Mouse (Mus musculus) NIH3T3 (cell line): ENCODE data around the gene Nme7.
A peak's percentile ranks its signal among the peaks of the same experiment; 100 is the strongest.

Experiments used
- DNase-seq: peaks from one replicate; pipeline ENCODE4 v3.0.0-alpha.2; 2012; ENCODE audit warnings: low read depth

Gene Nme7

GRCm38 (mm10) chr1:164434049-164434448 lies 130.1 kb downstream of the Nme7 start:
- DNase-seq = no peak

- DNase-seq = no peak
Measured at GRCm38 (mm10) chr1:164436749-164437148, 132.8 kb downstream of the Nme7 start.

- DNase-seq = no peak
Measured at GRCm38 (mm10) chr1:164440230-164440629, 136.3 kb downstream of the Nme7 start.

GRCm38 (mm10) chr1:164440708-164441407 lies 136.9 kb downstream of the Nme7 start:
- no peak for DNase-seq

GRCm38 (mm10) chr1:164441408-164441974 lies 137.6 kb downstream of the Nme7 start:
- no peak for DNase-seq

GRCm38 (mm10) chr1:164445620-164446162 lies 141.8 kb downstream of the Nme7 start:
- no peak for DNase-seq

GRCm38 (mm10) chr1:164446535-164446934 lies 142.6 kb downstream of the Nme7 start:
- DNase-seq = no peak

- DNase-seq = no peak
Measured at GRCm38 (mm10) chr1:164447521-164447920, 143.6 kb downstream of the Nme7 start.

- no peak for DNase-seq
Measured at GRCm38 (mm10) chr1:164449626-164450025, 145.7 kb downstream of the Nme7 start.

- no peak for DNase-seq
Measured at GRCm38 (mm10) chr1:164450231-164450630, 146.3 kb downstream of the Nme7 start.

GRCm38 (mm10) chr1:164450644-164451043 lies 146.7 kb downstream of the Nme7 start:
- DNase-seq = no peak

- DNase-seq = peak; percentile 41
Measured at GRCm38 (mm10) chr1:164451346-164451745, 147.4 kb downstream of the Nme7 start.

- no peak for DNase-seq
Measured at GRCm38 (mm10) chr1:164452580-164452979, 148.7 kb downstream of the Nme7 start.

GRCm38 (mm10) chr1:164453146-164453545 lies 149.2 kb downstream of the Nme7 start:
- no peak for DNase-seq

- DNase-seq = no peak
Measured at GRCm38 (mm10) chr1:164453739-164454138, 149.8 kb downstream of the Nme7 start.

- no peak for DNase-seq
Measured at GRCm38 (mm10) chr1:164454747-164455400, 151.0 kb downstream of the Nme7 start.

- DNase-seq = peak; percentile 52
Measured at GRCm38 (mm10) chr1:164455614-164456013, 151.7 kb downstream of the Nme7 start.

- peak; percentile 48 for DNase-seq
Measured at GRCm38 (mm10) chr1:164456065-164456464, 152.1 kb downstream of the Nme7 start.

GRCm38 (mm10) chr1:164456731-164457130 lies 152.8 kb downstream of the Nme7 start:
- peak; percentile 37 for DNase-seq

GRCm38 (mm10) chr1:164457531-164458244 lies 153.8 kb downstream of the Nme7 start:
- peak; percentile 69 for DNase-seq

- peak; percentile 73 for DNase-seq
Measured at GRCm38 (mm10) chr1:164458245-164458613, 154.3 kb downstream of the Nme7 start, which contains the start of gene Atp1b1. Atp1b1 (minus strand) TSS chr1:164458355.

GRCm38 (mm10) chr1:164458621-164459051 lies 154.7 kb downstream of the Nme7 start:
- DNase-seq = no peak
